Mouse (Mus musculus): ENCODE measurements around the gene Ppp1r32.

- TF ChIP-seq CTCF (IDR thresholded peaks at IDR 0.05; ENCODE audit: low read depth, low read length): no peak
- TF ChIP-seq POLR2A (IDR thresholded peaks at IDR 0.05; ENCODE audit: insufficient read depth, low read length): no peak
Observed at GRCm38 (mm10) chr19:10455437-10455806, 27.3 kb downstream of the Ppp1r32 start.

Measured in ES-Bruce4 (cell line).